Mouse (Mus musculus) lung, adult 2 months (tissue): ENCODE results near the gene 1700012B07Rik.

Experiments used
- CTCF ChIP-seq: fragments of 200-500 bp; IDR thresholded peaks from 2 replicates; pipeline ENCODE4 v1.5.1; 2011; ENCODE audit warnings: mild to moderate bottlenecking, low read length, control low read depth; ENCODE audit not compliant: insufficient read depth
- POLR2A ChIP-seq: fragments of 200-500 bp; IDR thresholded peaks from 2 replicates; pipeline ENCODE4 v1.6.1; 2011; ENCODE audit warnings: low read depth, mild to moderate bottlenecking, control low read depth, low read length, borderline replicate concordance; ENCODE audit errors: extremely low read depth

GRCm38 (mm10) chr11:109771381-109771780 lies 56.5 kb downstream of the 1700012B07Rik start:
- TF ChIP-seq POLR2A (no peak), CTCF (no peak)
